Mouse (Mus musculus): Measurements from ENCODE around the gene Zfp109.

Zfp109 gene

DNA sequence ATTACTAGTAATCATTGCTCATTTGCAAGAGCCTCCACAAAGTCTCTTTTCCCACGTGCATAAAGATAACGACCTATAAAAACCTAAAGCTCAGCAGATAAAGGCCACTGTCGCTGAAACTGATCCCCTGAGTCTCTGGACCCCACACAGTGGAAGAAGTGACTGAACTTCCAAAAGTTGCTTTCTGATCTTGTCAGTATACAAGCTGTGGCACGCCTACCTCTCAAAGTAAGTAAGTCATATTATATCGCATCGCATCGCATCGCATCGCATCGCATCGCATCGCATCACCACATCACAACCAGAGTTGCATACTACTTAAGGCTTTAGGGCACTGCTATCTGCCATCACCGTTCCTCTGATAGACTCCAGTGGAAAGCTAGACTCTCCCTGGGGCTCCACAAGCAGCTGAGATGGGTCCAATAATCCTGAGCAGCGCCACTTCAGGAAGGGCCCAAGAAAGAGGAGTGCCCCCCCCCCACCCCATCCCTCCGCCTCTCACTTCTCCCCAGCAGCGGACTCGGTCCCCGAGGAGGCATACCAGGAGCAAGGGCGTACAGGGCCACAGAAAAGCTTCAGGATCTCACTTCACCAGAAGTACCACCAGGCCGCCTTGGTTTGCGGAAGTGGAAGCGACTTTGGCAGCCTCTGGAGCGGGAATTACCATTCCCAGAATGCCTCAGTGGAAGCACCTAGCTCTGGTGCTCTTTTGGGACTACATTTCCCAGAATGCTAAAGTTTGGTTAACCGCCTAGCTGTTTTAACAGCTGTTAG is 29.7 kb downstream of the Zfp109 start:
- DNase-seq = peak; percentile 77

DNA sequence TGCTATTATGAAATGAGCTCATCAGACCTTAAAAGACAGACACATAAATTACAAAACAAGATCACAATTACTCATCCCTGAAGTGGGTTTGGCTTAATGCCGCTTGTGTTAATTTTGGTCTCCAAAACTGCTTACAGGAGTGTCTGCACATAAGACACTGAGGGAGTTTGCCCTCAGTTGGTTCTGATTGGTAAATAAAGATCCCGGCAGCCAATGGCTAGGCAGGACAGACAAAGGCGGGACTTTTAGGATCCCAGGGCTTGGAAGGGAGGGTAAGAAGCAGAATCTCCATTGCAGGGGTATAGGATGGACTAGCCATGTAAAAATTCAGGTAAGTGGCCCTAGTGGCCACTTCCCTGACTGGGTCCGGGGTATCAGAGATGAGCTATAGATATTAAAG is 40.4 kb downstream of the Zfp109 start:
- no peak for DNase-seq

GRCm38 (mm10) chr7:24193157-24193556 is 44.2 kb downstream of the Zfp109 start:
- no peak for DNase-seq

- no peak for DNase-seq
Measured at GRCm38 (mm10) chr7:24191361-24191760, 46.0 kb downstream of the Zfp109 start.

DNA sequence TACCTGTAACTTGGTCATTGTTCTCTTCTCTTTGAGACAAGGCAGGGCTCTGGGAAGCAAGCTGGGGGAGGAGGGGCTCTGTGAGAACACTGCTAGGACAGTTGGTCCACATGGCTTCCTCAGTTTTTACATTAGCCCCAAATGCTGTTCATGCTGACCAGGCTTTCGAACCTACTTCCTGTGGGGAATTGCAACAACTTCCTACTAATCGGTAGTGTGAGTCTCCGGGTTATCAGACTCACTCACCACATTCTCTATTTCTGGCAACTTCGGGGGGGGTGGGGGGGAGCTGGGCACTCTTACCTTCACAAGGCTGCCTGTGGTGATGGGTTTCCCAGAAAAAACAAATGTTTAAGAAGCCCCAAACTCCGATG is 47.8 kb downstream of the Zfp109 start:
- DNase-seq = no peak

- no peak for DNase-seq
Measured at GRCm38 (mm10) chr7:24188901-24189570, 48.3 kb downstream of the Zfp109 start.

DNA sequence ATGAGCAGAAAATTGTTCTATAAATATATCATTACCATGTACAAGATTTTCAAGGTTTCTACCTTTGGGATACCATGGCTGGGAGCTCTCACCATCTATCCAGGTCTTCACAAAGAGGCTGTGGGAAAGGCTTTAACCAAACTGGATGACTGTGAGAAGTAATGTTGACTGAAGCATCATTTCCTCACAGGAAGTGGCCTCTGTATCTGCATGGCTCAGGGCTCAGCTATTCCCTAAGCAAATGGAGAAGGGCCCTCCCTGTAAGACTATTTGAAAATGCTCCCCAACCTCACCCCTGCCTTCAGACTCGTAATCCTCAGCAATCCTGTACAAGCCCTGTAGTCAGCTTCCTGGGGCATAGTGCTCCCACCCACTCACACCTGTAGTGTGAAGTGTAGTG is 49.7 kb downstream of the Zfp109 start:
- DNase-seq = no peak
